Mouse (Mus musculus): ENCODE data around the gene Pald1. TPM values are rescaled to one million over a fixed set of nuclear protein-coding genes. Genes with fewer than 3 reads are reported as not detected.

Gene Pald1
- total and polyA plus RNA-seq, 3 experiments, result 2.9 to 6.4 TPM; not detected in 1

DNA sequence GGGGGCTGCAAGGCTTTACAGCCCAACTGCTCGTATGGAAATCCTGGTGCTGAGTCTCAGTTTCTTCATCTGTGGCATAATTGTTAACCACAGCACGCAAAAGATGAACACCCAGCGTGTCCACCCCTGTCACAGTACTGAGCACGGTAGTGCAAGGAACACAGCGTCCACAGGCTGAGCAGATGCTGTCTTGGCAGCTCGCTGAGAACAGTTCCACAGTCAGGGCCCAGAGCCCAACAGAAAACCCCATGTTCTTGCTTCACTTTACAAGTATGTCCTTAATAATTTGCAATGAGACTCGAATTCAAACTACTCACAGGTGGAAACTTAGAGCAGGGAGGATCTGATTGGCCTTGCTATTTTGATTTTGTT, 109.5 kb downstream of the Pald1 start:
- Histone ChIP-seq H3K9me3 (replicated peaks; ENCODE audit: insufficient read depth, low read length) (no peaks in the 10 kb centered on the region), H3K9ac (ENCODE audit: control insufficient read depth, low read depth, low read length, poor library complexity, severe bottlenecking) (no peak overlapping the region), H3K27ac (ENCODE audit: control insufficient read depth, low read depth, low read length) (no peak overlapping the region), H3K79me2 (ENCODE audit: control insufficient read depth, insufficient read depth, low read length, poor library complexity) (no peaks in the 10 kb centered on the region), H3K4me3 (ENCODE audit: control insufficient read depth in 1 of 2, insufficient read depth in 1 of 2, low read depth in 2 of 2, low read length in 2 of 2) (no peak overlapping the region), H3K27me3 (ENCODE audit: control insufficient read depth in 1 of 2, insufficient read depth in 2 of 2, low read length in 2 of 2) (peaks cover 0 to 2% of the 10 kb centered on the region in 2 experiments; a peak in 2 of 4 replicates), H3K4me1 (ENCODE audit: control insufficient read depth in 1 of 2, insufficient read depth in 2 of 2, low read length in 2 of 2) (no peaks in the 10 kb centered on the region), H3K36me3 (ENCODE audit: control insufficient read depth in 1 of 2, insufficient read depth in 2 of 2, low read length in 2 of 2) (no peaks in the 10 kb centered on the region)
- no peak for TF ChIP-seq MYC (IDR thresholded peaks at IDR 0.05; ENCODE audit: low read depth, low read length)
- no peak for TF ChIP-seq E2F4 (IDR thresholded peaks at IDR 0.05; ENCODE audit: borderline replicate concordance, low read depth, low read length)
- no peak for TF ChIP-seq RAD21 (IDR thresholded peaks at IDR 0.05; ENCODE audit: low read depth, low read length)
- no peak for TF ChIP-seq USF1 (IDR thresholded peaks at IDR 0.05; ENCODE audit: low read depth, low read length)
- no peak for TF ChIP-seq TAL1 (IDR thresholded peaks at IDR 0.05; ENCODE audit: low read length)
- no peak for TF ChIP-seq ZKSCAN1 (IDR thresholded peaks at IDR 0.05; ENCODE audit: low read depth, low read length)
- no peak for TF ChIP-seq NELFE (IDR thresholded peaks at IDR 0.05; ENCODE audit: low read depth, low read length)
- TF ChIP-seq CHD2 (IDR thresholded peaks at IDR 0.05; ENCODE audit: low read length), result no peak
- TF ChIP-seq CTCF (IDR thresholded peaks at IDR 0.05 in 2 of 3, conservative IDR thresholded peaks at IDR 0.05 in 1 of 3; ENCODE audit: control insufficient read depth in 1 of 3, insufficient read depth in 1 of 3, low read depth in 2 of 3, low read length in 3 of 3, poor library complexity in 1 of 3, severe bottlenecking in 1 of 3), result no peak
- TF ChIP-seq UBTF (IDR thresholded peaks at IDR 0.05; ENCODE audit: borderline replicate concordance, insufficient read depth, low read depth, low read length), result no peak
- no peak for TF ChIP-seq USF2 (IDR thresholded peaks at IDR 0.05; ENCODE audit: borderline replicate concordance in 1 of 2, insufficient read depth in 1 of 2, low read depth in 1 of 2, low read length in 2 of 2)
- TF ChIP-seq EP300 (IDR thresholded peaks at IDR 0.05; ENCODE audit: low read depth in 1 of 2, low read length in 2 of 2), result no peak
- TF ChIP-seq SMC3 (IDR thresholded peaks at IDR 0.05; ENCODE audit: low read depth, low read length), result no peak
- no peak for TF ChIP-seq ZNF384 (IDR thresholded peaks at IDR 0.05; ENCODE audit: low read depth, low read length)
- no peak for TF ChIP-seq MAFK (IDR thresholded peaks at IDR 0.05; ENCODE audit: borderline replicate concordance, low read depth, low read length)
- TF ChIP-seq NRF1 (IDR thresholded peaks at IDR 0.05; ENCODE audit: insufficient read depth, low read depth, low read length, poor library complexity, severe bottlenecking), result no peak
- TF ChIP-seq MAX (IDR thresholded peaks at IDR 0.05; ENCODE audit: low read length), result no peak
- TF ChIP-seq GABPA (IDR thresholded peaks at IDR 0.05; ENCODE audit: low read depth, low read length), result no peak
- DNase-seq (ENCODE audit: low read depth, low spot score), result no peak

DNA sequence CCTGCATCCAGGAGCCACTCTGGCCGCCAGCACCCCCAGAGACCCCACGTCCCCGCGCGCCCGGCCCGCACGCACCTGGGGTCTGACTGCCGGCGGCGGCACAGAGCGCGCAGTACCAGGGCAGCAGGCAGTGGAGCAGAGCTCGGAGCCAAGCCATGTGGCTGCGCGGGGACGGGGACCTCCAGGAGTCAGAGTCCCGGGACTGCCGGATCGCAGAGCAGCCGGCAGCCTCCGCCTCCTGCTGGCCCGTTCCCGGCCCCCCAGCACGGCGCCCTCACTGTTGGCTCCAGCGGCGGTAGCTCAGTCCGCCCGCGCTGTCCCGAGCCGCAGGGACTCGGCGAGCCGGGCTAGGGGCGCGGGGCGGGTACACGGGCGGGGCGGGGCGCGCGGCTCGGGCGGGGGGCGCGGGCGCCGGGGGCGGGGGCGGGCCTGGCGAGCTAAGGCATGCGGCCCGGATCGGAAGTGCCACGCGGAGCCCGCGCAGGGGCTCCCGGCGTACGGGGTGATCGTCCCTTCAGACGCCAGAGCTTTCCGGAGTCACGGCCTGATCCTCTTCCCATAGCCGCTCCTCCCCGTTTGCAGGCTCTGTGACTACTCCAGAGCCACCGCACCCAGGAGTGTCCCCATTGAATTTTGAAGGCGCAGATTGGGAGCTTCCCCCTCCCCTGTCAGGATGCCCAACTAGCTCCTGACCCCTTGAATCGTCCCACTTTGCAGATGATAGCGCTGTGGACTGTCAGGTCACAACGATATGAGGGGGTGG, 110.1 kb downstream of the Pald1 start, which contains the start of gene Adamts14:
Gene Adamts14 (minus strand): TSS at position 358 of the 763 bp plus-strand sequence.
- Histone ChIP-seq H3K4me3 (ENCODE audit: control insufficient read depth in 1 of 2, insufficient read depth in 1 of 2, low read depth in 2 of 2, low read length in 2 of 2) (no peak within 1 kb of the TSS), H3K27me3 (ENCODE audit: control insufficient read depth in 1 of 2, insufficient read depth in 2 of 2, low read length in 2 of 2) (peaks cover 0 to 2% of the 10 kb centered on the region in 2 experiments; a peak in 2 of 4 replicates), H3K4me1 (ENCODE audit: control insufficient read depth in 1 of 2, insufficient read depth in 2 of 2, low read length in 2 of 2) (no peaks in the 10 kb centered on the region), H3K36me3 (ENCODE audit: control insufficient read depth in 1 of 2, insufficient read depth in 2 of 2, low read length in 2 of 2) (no peaks in the 10 kb centered on the region), H3K79me2 (ENCODE audit: control insufficient read depth, insufficient read depth, low read length, poor library complexity) (no peaks in the 10 kb centered on the region), H3K9ac (ENCODE audit: control insufficient read depth, low read depth, low read length, poor library complexity, severe bottlenecking) (no peak within 1 kb of the TSS), H3K9me3 (replicated peaks; ENCODE audit: insufficient read depth, low read length) (no peaks in the 10 kb centered on the region), H3K27ac (ENCODE audit: control insufficient read depth, low read depth, low read length) (no peak within 1 kb of the TSS)
- no peak for TF ChIP-seq CHD1 (IDR thresholded peaks at IDR 0.05; ENCODE audit: low read depth, low read length)
- TF ChIP-seq KAT2A (conservative IDR thresholded peaks at IDR 0.05; ENCODE audit: low read depth, low read length), result no peak
- no peak for TF ChIP-seq TBP (IDR thresholded peaks at IDR 0.05; ENCODE audit: low read depth, low read length)
- TF ChIP-seq GABPA (IDR thresholded peaks at IDR 0.05; ENCODE audit: low read depth, low read length), result no peak
- no peak for TF ChIP-seq EP300 (IDR thresholded peaks at IDR 0.05; ENCODE audit: low read depth in 1 of 2, low read length in 2 of 2)
- TF ChIP-seq USF1 (IDR thresholded peaks at IDR 0.05; ENCODE audit: low read depth, low read length), result no peak
- TF ChIP-seq BHLHE40 (IDR thresholded peaks at IDR 0.05; ENCODE audit: borderline replicate concordance, low read depth, low read length), result no peak
- TF ChIP-seq ZNF384 (IDR thresholded peaks at IDR 0.05; ENCODE audit: low read depth, low read length), result no peak
- no peak for TF ChIP-seq POLR2AphosphoS5 (IDR thresholded peaks at IDR 0.05; ENCODE audit: borderline replicate concordance, low read depth, low read length)
- no peak for TF ChIP-seq RCOR1 (IDR thresholded peaks at IDR 0.05; ENCODE audit: low read depth, low read length)
- no peak for TF ChIP-seq HCFC1 (IDR thresholded peaks at IDR 0.05; ENCODE audit: low read depth, low read length)
- TF ChIP-seq MYB (IDR thresholded peaks at IDR 0.05; ENCODE audit: low read depth, low read length), result no peak
- TF ChIP-seq TAL1 (IDR thresholded peaks at IDR 0.05; ENCODE audit: low read length), result no peak
- TF ChIP-seq E2F4 (IDR thresholded peaks at IDR 0.05; ENCODE audit: borderline replicate concordance, low read depth, low read length), result no peak
- no peak for TF ChIP-seq SMC3 (IDR thresholded peaks at IDR 0.05; ENCODE audit: low read depth, low read length)
- no peak for TF ChIP-seq MAFK (IDR thresholded peaks at IDR 0.05; ENCODE audit: borderline replicate concordance, low read depth, low read length)
- no peak for TF ChIP-seq GATA1 (IDR thresholded peaks at IDR 0.05; ENCODE audit: low read depth, low read length)
- DNase-seq (ENCODE audit: low read depth, low spot score), result no peak

All from MEL (cell line).